ENCODE assay signal across 8 mouse cellular contexts in genomic region chr1:126153516-126154234, GRCm38 (mm10).
DNase-seq lines count a peak whose midpoint lies in the region.

No protein-coding gene starts in this region.

- DNase-seq in cerebellum, adult 18-20 months = peak; percentile 2 to 4
- DNase-seq in cerebellum, adult 11 months = no peak
- DNase-seq in urinary bladder, postnatal 14 days (ENCODE audit: low spot score) = peak; percentile 11
- DNase-seq in urinary bladder, postnatal 10 days (ENCODE audit: low spot score) = no peak
- peak; percentile 73 to 75 for DNase-seq in left cerebral cortex, postnatal 14 days (ENCODE audit: low spot score in 2 of 2)
- DNase-seq in natural killer cell, adult 2 months (ENCODE audit: low spot score in 2 of 2) = no peak
- no peak for DNase-seq in ovary, postnatal 36 days (ENCODE audit: low spot score)
- no peak for DNase-seq in embryo, embryonic 11 days

- intact Hi-C loops in left cerebral cortex, postnatal 14 days (cut with DNase I) = no loop called here

Comparison
In these comparisons a context has a peak if more than half of its experiments do, and no peak if none do; other contexts are left out.
1. DNase-seq: peak in cerebellum, adult 18-20 months (2 of 2), urinary bladder, postnatal 14 days (single experiment) and left cerebral cortex, postnatal 14 days (2 of 2); none in cerebellum, adult 11 months (single experiment), urinary bladder, postnatal 10 days (single experiment), natural killer cell, adult 2 months (0 of 2), ovary, postnatal 36 days (single experiment) and embryo, embryonic 11 days (single experiment).